Mouse (Mus musculus): ENCODE data around the gene Itgb8.

Gene Itgb8

DNA sequence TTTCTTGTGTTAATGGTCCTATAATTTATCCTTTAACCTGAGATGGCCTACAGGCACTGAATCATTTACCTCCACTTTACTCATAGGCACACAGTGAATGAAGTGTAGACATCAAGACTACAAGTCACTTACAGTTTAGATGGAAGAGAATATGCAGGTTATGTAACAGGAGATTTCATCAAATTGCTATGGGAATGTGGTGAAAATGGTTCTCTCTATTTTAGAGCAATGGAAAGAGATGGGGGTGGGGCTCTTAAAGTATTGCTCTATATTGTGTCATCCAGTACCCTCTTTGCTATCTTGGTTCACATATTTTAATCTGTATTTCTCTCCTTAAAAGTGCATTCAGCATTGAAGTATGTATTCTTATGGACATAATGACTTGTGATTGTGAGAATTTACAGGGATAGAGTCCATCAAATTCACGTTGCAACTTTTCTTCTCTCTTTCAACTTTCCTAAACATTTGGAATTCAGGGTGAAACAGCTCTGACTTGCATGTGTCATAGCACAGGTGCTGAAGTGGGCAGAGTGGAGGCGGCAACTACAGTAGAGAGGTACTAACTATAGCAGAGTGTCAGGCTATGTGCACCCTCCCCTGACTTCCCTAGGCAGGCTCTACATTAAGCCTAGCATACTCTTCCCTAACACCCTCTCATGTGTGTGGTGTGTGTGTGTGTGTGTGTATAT lies 29.1 kb downstream of the Itgb8 start:
- no peak for DNase-seq (ENCODE audit: low read depth, low spot score)

DNA sequence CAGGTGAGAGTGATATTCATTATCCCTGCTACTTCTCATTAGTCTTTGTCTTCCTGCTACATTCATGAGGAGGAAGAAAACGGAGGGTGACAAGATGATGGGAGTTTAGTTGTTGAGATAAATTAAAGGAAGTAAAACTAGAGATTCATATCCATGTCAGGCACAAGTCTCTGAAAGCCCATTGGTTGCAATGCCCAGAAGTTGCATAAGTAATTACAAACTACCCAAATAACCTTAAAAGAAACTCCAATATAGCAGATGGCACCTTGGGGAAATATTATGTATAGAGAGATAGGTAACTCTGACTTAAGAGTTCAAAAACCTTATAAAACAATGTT lies 31.2 kb downstream of the Itgb8 start:
- DNase-seq (ENCODE audit: low read depth, low spot score): no peak

DNA sequence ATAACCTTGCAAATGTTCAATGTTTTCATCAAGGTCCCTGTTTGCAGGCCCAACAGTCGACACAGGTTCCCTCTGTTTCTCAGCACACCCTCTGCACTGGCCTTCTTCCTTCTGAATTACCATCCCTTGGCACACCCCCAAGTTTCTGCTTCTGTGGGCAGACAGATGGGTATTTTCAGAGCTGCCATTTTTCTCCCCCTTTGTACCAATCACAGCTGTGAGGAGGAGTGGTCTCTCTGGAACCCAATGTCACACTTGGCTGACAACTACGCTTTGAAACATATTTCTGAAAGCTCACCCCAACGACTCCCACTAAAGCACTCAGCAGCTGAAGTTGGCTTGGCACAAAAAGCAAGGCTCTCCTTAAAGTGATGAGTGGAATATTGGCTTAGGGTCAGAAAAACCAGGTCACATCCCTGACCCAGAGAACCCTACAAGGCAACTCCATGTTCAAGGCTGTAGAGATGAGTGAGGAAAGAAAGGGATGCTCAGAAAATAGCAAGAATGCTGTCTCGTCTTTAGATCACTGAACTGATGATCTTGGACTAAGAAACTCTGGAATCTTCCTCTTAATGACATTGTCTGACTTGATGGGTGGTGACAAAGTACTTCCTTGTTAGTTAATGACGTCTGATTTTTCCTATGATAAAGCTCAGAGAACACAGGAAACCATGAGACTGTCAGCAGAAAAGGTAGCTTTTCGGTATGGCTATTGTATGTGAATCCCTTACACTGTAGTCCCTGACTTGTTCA lies 31.7 kb downstream of the Itgb8 start:
- DNase-seq (ENCODE audit: low read depth, low spot score): no peak

DNA sequence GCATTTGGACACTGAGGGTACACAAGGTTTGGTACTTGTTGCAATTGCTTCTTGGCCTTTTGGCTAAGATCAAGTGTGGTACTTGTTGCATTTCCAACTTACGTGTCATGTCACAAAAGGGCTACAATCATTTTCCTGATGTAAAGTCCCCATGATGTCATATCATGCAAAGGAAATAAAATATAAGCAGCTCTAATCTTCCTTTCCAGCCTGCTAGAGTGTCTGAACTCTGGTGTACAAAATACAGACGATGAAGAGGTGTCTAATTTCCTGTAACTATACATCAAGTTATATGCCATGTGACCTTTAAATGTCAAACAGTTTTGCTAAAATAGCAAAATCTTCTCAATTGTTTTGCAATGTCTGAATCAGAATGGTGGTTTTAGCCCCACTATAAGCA lies 34.2 kb downstream of the Itgb8 start:
- DNase-seq (ENCODE audit: low read depth, low spot score): no peak

- DNase-seq (ENCODE audit: low read depth, low spot score): no peak
Measured at GRCm38 (mm10) chr12:119202766-119203165, 35.8 kb downstream of the Itgb8 start.

DNA sequence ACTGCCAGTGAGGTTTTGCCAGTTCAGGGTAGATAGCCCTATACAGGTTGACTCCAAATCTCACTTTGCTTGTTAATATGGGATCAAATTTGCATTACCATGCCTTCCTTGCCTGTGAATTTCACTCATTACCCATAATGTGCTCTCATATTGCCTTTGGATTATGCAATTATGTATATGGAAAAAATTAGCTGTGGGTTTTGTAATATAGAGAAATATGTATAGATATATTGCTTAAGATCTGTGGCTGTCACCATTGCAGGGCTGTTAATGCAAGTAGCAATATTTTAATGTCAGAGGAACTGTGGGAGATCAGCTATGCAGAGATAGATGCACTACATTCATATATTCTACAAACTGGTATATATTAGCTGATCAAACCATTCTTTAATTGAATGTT lies 43.5 kb downstream of the Itgb8 start:
- no peak for DNase-seq (ENCODE audit: low read depth, low spot score)

DNA sequence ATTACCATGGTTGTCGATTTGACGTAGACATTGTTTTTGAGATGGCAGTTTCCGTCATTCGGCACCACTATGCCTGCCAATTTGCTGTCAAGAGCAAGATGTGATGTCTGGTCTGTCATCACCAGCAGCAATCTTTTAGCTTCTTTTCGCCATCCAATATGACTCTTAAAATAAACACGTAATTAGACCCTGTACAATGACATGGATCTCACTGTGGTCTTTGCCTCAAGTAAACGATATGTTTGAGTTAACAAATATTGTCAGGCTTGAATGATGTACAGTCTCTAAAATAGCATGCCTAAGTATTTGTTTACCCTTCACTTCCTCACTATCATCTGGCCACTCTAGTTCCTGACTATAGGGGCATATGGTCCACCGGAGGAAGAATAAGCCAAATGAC lies 48.8 kb downstream of the Itgb8 start:
- DNase-seq (ENCODE audit: low read depth, low spot score): no peak

- DNase-seq (ENCODE audit: low read depth, low spot score): no peak
Measured at GRCm38 (mm10) chr12:119185441-119185840, 53.2 kb downstream of the Itgb8 start.

DNA sequence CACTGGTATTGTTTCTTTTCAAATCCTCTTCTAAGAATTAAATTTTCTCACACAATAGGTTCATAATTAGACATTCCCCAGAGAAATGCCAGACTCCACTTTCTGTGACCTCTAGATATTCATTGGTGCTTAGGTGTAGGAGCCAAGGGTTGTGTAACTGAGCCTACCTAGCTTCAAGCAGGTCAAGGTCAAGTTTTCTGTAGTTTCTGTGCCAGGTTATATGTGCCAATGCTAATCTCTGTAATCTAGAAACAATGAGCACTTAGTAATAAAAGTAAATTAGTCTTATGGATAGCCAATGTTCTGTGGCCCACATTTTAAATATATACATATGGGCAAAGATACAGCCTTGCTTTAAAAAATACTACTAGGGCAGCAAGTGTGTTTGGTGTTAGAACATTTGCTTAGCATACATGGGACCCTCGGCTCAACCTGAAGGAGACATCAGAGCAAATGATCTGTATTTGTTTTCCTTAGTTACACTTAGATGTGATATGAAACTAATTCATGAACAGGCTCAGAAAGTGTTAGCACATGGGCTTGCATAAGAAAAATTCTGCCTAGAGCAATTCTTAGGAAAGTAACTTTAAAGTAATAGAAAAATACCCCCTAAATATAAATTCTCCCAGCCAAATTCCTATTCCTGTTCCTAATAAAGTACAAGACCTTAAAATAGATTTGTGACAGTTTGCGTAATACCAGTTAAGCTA lies 56.2 kb downstream of the Itgb8 start:
- DNase-seq (ENCODE audit: low read depth, low spot score): no peak

- DNase-seq (ENCODE audit: low read depth, low spot score): no peak
Measured at GRCm38 (mm10) chr12:119176017-119176416, 62.6 kb downstream of the Itgb8 start.

GRCm38 (mm10) chr12:119169828-119170539 lies 68.6 kb downstream of the Itgb8 start:
- DNase-seq (ENCODE audit: low read depth, low spot score): peak; percentile 27

DNA sequence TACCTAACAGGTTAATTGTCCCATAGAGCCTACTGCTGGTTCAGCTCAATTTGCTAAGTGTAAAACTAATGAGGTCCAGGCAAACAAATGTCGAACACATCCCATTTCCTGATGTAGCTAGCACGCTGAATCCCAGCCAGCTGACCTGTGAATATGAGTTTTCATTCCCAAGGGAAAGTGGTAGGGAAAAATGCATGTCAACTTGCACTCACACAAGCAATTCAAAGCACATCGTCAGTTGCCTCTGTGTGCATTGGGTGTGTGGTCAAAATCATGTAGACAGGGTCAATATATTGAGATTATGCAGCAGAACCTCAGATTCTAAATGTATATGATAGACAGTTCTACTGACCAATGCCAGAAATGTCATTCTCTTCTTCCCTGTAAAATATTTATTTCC lies 69.5 kb downstream of the Itgb8 start:
- no peak for DNase-seq (ENCODE audit: low read depth, low spot score)

DNA sequence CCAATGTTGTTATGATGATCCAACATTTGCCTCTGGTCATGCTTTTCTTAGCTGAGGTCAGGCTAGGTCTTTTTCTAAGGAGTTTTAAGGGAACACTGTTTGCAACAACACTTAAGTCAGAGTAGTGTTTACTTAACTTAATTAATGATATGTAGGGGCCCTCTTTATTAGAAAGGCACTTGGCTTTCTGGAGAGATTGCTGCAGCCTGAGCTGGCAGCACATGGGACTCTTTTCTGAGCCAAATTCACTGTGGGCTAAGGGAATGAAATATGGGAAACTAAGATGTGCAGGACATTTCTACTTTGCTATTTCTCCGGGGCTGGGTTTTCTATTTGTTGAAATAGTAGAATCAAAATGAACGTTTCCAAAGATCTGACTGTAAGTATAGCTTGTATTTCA lies 73.5 kb downstream of the Itgb8 start:
- DNase-seq (ENCODE audit: low read depth, low spot score): no peak

GRCm38 (mm10) chr12:119164672-119165071 lies 73.9 kb downstream of the Itgb8 start:
- no peak for DNase-seq (ENCODE audit: low read depth, low spot score)

- DNase-seq (ENCODE audit: low read depth, low spot score): peak; percentile 53
Measured at GRCm38 (mm10) chr12:119164176-119164575, 74.4 kb downstream of the Itgb8 start.

GRCm38 (mm10) chr12:119160786-119161185 lies 77.8 kb downstream of the Itgb8 start:
- DNase-seq (ENCODE audit: low read depth, low spot score): no peak

- DNase-seq (ENCODE audit: low read depth, low spot score): no peak
Measured at GRCm38 (mm10) chr12:119159254-119159933, 79.2 kb downstream of the Itgb8 start.

GRCm38 (mm10) chr12:119157686-119158085 lies 80.9 kb downstream of the Itgb8 start:
- no peak for DNase-seq (ENCODE audit: low read depth, low spot score)

- DNase-seq (ENCODE audit: low read depth, low spot score): peak; percentile 20
Measured at GRCm38 (mm10) chr12:119157068-119157467, 81.5 kb downstream of the Itgb8 start.

DNA sequence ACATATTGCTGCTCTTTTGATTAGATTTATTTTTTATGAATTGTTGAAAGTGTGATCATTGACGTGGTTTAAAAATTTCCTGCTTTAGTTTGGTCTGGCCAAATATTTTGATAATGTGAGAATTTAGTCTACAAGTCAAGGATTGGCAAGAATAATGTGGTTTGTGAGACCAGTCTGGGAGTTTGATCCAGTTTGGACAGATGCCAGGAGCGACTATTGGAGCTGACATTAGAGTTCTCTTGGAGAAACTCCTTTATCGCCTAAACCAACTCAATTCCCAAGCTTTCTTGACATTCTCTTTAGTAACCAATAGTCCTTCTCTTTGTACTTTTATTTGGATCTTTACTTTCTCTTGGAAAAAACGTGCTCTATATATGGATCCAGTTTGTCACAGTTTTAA lies 83.0 kb downstream of the Itgb8 start:
- no peak for DNase-seq (ENCODE audit: low read depth, low spot score)

GRCm38 (mm10) chr12:119150956-119151355 lies 87.6 kb downstream of the Itgb8 start:
- no peak for DNase-seq (ENCODE audit: low read depth, low spot score)

DNA sequence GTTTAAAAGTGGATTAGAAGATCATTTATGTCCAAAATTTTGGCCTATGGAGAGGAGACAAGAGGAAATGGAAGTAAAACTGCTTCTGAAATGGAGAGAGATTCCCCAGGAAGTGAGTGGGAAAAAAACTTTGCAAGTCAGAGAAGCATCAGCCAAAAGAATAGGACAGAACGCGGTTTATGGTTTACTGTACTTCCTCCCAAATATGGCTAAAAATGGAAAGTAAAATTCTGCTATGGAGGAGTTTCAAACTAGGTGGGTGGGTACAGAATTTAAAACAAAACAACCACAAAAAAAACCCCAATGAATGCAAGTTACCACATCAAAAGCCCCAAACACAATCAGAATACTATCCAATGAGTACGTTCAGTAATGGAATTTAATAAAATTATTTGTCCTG lies 90.8 kb downstream of the Itgb8 start:
- no peak for DNase-seq (ENCODE audit: low read depth, low spot score)

All from 3T3-L1 (cell line).